Mouse (Mus musculus): ENCODE results near the gene Sertad1.

DNA sequence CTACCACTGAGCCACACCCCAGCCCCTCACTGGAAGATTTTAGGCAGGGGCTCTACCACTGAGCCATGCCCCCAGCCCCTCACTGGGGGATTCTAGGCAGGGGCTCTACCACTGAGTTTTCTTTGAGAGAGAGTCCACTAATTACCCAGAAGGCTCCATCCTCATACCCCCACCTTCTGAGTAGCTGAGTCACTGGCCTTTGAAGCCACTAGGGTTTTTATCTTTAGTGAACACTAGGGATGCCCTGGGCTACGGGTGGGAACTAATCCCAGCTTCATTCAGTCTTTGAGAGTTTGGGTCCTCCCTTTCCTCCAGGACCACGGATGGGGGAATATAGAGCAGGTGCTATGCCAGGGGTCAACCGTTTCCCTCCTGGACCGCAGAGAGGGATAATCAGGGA, 28.1 kb upstream of the Sertad1 start:
- TF ChIP-seq POLR2A (IDR thresholded peaks at IDR 0.05; ENCODE audit: control insufficient read depth, extremely low read depth, insufficient read depth, low read length, poor library complexity) (no peak), CTCF (IDR thresholded peaks at IDR 0.05; ENCODE audit: borderline replicate concordance, control insufficient read depth, extremely low read depth, insufficient read depth, low read length, poor library complexity) (no peak)

Measured in thymus, adult 2 months (tissue).